Mouse (Mus musculus) heart, adult 18-20 months (tissue): Measurements from ENCODE around the gene Trim23. TPM values are rescaled to one million over a fixed set of nuclear protein-coding genes. Genes with fewer than 3 reads are reported as not detected.

Experiments
- total RNA-seq, 2 experiments: library from RNA; stranded (reverse); gene quantifications; 2 replicates each; pipeline ENCODE4 v1.2.3; 2021

The Trim23 gene
- total RNA-seq, 2 experiments from 2014 or later = 22.4 to 24.5 TPM

Other genes with a start within 250 kb of the Trim23 start
- gene Nln, start 69.2 kb upstream of the Trim23 start, total RNA-seq = 10 to 100 TPM; 11.2 to 14.9 TPM
- under 1 TPM; 0.82 to 0.87 TPM for gene Sgtb, start 69.1 kb upstream of the Trim23 start, total RNA-seq
- gene Trappc13, start 328 bp upstream of the Trim23 start, total RNA-seq = 10 to 100 TPM; 35.3 to 36.1 TPM
- under 1 TPM in 1 of 2 experiments, not detected in 1; 0.77 TPM for gene Cenpk, start 49.8 kb downstream of the Trim23 start, total RNA-seq
- gene Ppwd1, start 50.0 kb downstream of the Trim23 start, total RNA-seq = 1 to 10 TPM; 6.2 to 7.1 TPM
- 1 to 10 TPM; 1.5 to 3.7 TPM for gene Adamts6, start 109.0 kb downstream of the Trim23 start, total RNA-seq